In the genomic region with DNA sequence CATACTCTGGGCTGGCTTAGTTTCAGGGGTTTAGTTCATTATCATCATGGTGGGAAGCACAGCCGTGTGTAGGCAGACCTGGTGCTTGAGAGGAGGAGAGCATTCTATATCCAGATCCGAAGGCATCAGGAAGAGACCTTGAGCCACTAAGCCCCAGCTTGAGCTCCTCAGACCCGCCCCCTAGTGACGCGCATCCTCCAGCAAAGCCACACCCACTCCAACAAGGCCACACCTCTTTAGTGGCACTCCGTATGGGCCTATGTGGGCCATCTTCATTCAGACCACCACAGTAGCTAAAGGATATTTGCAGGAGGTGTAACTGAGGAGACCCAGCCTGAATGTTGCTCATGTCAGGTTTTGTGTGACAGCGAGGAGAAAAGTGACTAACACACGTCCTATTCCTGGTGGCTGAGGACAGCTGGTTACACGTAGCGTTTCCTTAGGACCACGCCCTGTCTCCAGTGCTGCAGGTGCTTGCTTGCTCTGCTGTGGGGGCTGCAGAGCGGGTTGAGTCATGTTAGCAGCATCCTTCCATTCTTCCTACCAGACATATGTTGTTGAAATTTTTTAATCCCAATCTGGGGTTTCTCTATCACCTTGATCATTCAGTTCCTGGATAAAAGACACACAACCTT, we compare ENCODE assay signal across 9 mouse cellular contexts. TPM values are rescaled to one million over a fixed set of nuclear protein-coding genes. Genes with fewer than 3 reads are reported as not detected.
DNase-seq lines count a peak whose midpoint lies in the region; ATAC-seq lines count a peak whose summit lies in the region.
"Had no signal": no experiment of that assay in that cellular context is flagged by ENCODE, and none has a peak within 500 bp of the region (broad histone marks: within the 10 kb centered on the region; RNA-seq: fewer than 3 reads in every experiment).

No protein-coding gene starts in this region.

- no peak overlapping the region for H3K27ac ChIP-seq in intestine, embryonic 14.5 days (ENCODE audit: low read depth)

- DNase-seq in frontal cortex, postnatal 25 days (ENCODE audit: low spot score in 2 of 2), result no peak
- DNase-seq in urinary bladder, postnatal 25 days (ENCODE audit: low spot score), result peak; percentile 26
- no peak for DNase-seq in urinary bladder, postnatal 10 days (ENCODE audit: low spot score)
- no peak for DNase-seq in intestine, embryonic 14.5 days (ENCODE audit: low spot score)
- DNase-seq in gastrocnemius, postnatal 10 days, result no peak
- no peak for DNase-seq in frontal cortex, postnatal 10 days (ENCODE audit: low spot score in 2 of 2)

- H3K4me1 ChIP-seq in intestine, embryonic 14.5 days (replicated peaks; ENCODE audit: control insufficient read depth, insufficient read depth, low read length), result no peaks in the 10 kb centered on the region

- no peak overlapping the region for H3K4me3 ChIP-seq in intestine, embryonic 14.5 days (ENCODE audit: low read depth, low read length)

- no peaks in the 10 kb centered on the region for H3K9me3 ChIP-seq in intestine, embryonic 14.5 days (ENCODE audit: control insufficient read depth, low read length)

- peak overlapping the region; percentile 3; the same call in 1 of the 2 replicates for H3K4me2 ChIP-seq in intestine, embryonic 14.5 days (ENCODE audit: low read length)

- 42% methylated on average over 12 of the region's 12 CpGs for WGBS in intestine, embryonic 14.5 days

- H3K9ac ChIP-seq in intestine, embryonic 14.5 days (ENCODE audit: low read length), result no peak overlapping the region

- no peaks in the 10 kb centered on the region for H3K27me3 ChIP-seq in intestine, embryonic 14.5 days (replicated peaks; ENCODE audit: control insufficient read depth, insufficient read depth, low read length)

- H3K36me3 ChIP-seq in intestine, embryonic 14.5 days (ENCODE audit: control insufficient read depth, insufficient read depth, low read length), result no peaks in the 10 kb centered on the region
- H3K36me3 ChIP-seq: G1E had no signal

- peak; percentile 53 for ATAC-seq in frontal cortex, adult (ENCODE audit: low TSS enrichment)
- no peak for ATAC-seq in intestine, embryonic 14.5 days (replicated peaks; ENCODE audit: low FRiP score, low TSS enrichment, low read depth)
- peak; percentile 69 for ATAC-seq in megakaryocyte progenitor cell, adult 5-6 weeks (replicated peaks; ENCODE audit: poor library complexity)

RNA-seq across cellular contexts. Expression of a gene that starts 6.6 kb away (rescaled TPM):
- 0.26 and 0.38 TPM in 2 replicates for polyA plus RNA-seq in intestine, embryonic 14.5 days (2014; fragmentation: Nextera tagmentation; extraction: Ambion mirVana)
- total RNA-seq in megakaryocyte progenitor cell, adult 5-6 weeks (2015), result 21.6 and 34.9 TPM in 2 replicates
- 22.0 and 22.2 TPM in 2 replicates for total RNA-seq in megakaryocyte progenitor cell, adult 5-6 weeks (2017)
- total RNA-seq in gastrocnemius, postnatal 10 days (2021), result under 1 TPM in 1 of 2 experiments, not detected in 1; 0.16 TPM

Comparison
In these comparisons a context has a peak if more than half of its experiments do, and no peak if none do; other contexts are left out.
1. RNA of a gene that starts 6.6 kb away (total RNA-seq): 21.6 to 34.9 TPM in megakaryocyte progenitor cell, adult 5-6 weeks; 0.16 TPM in gastrocnemius, postnatal 10 days; every median in the first group is over 10 times any median in the second.